Mouse (Mus musculus) R1 (cell line): ENCODE measurements at regions not wholly inside any gene's neighbourhood (a gene's known extent, or its start where the extent isn't known, plus 50 kb on each side); places are given as distances from the start of the nearest gene placed in this dataset.

ENCODE experiments used
- DNase-seq: peaks from one replicate; pipeline ENCODE4 v3.0.0-alpha.2; 2018; ENCODE audit warnings: low read depth, low spot score

DNA sequence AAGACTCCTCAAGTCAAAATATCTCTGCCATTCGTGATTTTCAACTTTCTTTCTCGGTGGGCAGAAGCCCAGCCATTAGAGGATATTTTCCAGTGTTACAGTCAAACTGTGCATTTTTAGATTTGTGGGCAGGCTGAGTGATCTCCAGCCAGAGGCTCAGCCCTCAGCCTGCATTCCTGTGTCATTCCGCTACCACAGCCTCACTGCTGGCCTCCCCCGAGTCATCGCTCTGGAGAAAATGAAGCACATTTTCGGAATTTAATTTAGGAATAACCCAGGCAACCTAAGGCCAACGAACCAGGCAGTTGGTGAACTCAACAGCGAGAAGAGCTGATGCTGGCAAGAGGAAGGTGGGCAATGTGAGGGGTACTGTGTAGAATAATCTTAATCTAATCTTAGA is 80.9 kb upstream of the Nudt7 start:
- DNase-seq = no peak

- peak; percentile 18 for DNase-seq
These were observed 69.8 kb upstream of the Nudt7 start for GRCm38 (mm10) chr8:114063566-114063965.

- no peak for DNase-seq
These were observed 61.0 kb upstream of the Nudt7 start for GRCm38 (mm10) chr8:114072330-114072729.

- DNase-seq = peak; percentile 68
These were observed 59.2 kb upstream of the Nudt7 start for GRCm38 (mm10) chr8:114074122-114074521.

DNA sequence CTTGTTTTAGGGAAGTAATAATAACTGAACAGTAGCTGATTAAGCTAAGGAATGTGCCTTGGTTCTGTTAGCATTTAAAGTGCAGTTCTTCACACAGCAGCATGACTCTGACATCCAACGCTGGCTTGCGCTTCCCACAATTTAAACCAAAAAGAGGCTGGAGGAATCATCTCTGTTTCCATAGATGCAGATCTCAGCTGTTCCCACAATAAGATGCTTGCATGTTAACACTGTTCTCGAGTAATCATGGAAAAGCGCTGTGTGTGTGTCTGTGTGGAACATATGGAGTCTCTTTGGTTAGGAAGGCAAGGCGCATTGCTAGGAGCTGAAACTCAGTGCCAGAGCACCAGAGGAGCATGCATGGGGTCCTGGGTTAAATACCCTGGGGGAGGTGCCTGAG is 56.7 kb upstream of the Nudt7 start:
- DNase-seq = no peak

DNA sequence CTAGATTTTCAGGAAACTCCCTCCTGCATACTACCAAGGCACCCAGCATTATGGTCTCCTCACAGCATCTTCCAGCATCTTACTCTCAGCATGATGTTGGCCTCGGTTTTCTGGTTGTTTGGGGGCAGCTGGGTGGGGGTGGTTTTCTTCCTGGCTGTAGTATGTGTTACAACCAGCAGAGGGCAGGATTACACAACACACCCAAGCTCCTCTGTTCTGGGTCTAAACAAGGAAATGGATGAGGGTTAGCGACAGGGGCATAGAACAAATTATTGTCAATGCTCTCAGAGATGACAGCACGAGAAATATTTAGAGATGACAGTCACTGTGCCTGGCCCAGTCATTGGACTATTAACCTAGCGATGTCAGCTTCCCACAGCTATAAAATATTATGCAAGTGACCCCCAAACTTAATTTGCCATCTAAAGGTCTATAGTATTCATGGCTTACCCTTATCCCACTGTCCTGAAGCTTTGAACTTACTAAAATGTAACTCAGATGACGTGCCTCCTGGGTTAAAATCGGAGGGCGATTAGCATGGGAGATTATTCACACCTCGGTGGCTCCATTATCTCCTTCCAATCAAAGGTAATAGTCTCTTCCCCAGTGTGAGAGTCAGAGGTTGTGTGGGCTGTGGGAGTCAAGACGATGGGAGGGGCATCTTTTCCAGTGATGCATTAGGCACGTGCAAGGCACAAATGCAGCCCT is 52.2 kb upstream of the Nudt7 start:
- peak; percentile 57 for DNase-seq

DNA sequence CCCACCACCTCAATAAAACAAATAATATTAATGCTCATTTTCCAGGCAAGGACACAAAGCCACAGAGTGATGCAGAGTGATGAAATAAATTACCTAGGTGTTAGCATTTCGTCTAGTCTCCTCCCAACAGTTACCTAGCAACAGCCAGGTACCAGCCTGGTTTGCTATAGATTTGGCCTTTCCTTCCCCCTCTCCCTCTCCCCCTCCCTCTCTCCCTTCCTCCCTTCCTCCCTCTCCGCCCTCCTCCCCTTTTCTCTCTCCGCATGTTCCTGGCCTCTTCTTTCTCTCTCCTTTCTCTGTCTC is 51.6 kb upstream of the Nudt7 start:
- DNase-seq = no peak
